Mouse (Mus musculus) erythroblast, embryonic 14.5 days (primary cell): ENCODE data around the gene Cep295nl.

Experiments used
- GATA1 ChIP-seq: IDR thresholded peaks from 2 replicates; pipeline ENCODE4 v1.6.1; 2012; ENCODE audit warnings: low read length, inconsistent platforms, mixed read lengths
- TAL1 ChIP-seq: IDR thresholded peaks from 3 replicates; pipeline ENCODE4 v1.6.1; 2012; ENCODE audit warnings: low read length, inconsistent platforms, mixed read lengths

DNA sequence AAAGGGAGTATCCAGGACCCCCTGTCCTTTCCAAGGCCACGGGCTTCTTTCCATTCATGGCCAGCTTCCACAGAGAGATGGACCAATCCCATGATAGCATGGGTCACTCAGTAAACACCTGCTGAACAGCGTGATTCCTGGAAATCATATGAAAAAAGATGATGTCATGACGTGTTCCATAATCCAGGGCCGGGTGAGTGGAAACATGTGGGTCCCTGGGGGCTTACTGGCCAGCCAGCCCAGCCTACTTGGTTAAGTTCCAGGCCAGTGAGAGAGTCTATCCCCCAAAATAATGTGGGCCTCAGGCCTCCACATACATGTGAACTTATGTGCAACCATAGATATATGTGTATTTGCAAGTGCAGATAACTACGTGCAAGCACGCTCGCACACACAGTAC, 29.6 kb upstream of the Cep295nl start:
- TF ChIP-seq GATA1 (no peak), TAL1 (no peak)
